Comparison of ENCODE assay signal across 9 mouse cellular contexts in genomic region chr13:49021693-49022092, GRCm38 (mm10). TPM values are rescaled to one million over a fixed set of nuclear protein-coding genes. Genes with fewer than 3 reads are reported as not detected.
DNase-seq lines count a peak whose midpoint lies in the region; ATAC-seq lines count a peak whose summit lies in the region.
"Had no signal": no experiment of that assay in that cellular context is flagged by ENCODE, and none has a peak within 500 bp of the region (broad histone marks: within the 10 kb centered on the region; RNA-seq: fewer than 3 reads in every experiment).

No protein-coding gene starts in this region.

- no peak overlapping the region for H3K9ac ChIP-seq in embryonic facial prominence, embryonic 11.5 days (replicated peaks; ENCODE audit: low read length)
- H3K9ac ChIP-seq: limb, embryonic 12.5 days had no signal

- ATAC-seq in embryonic facial prominence, embryonic 11.5 days (replicated peaks; ENCODE audit: insufficient number of reproducible peaks, low FRiP score, low TSS enrichment, low read depth) = no peak

- no peaks in the 10 kb centered on the region for H3K36me3 ChIP-seq in embryonic facial prominence, embryonic 11.5 days (replicated peaks; ENCODE audit: control insufficient read depth, insufficient read depth, low read depth, low read length)
- H3K36me3 ChIP-seq: limb, embryonic 12.5 days had no signal

- H3K9me3 ChIP-seq in embryonic facial prominence, embryonic 11.5 days (replicated peaks; ENCODE audit: control insufficient read depth, low read length) = 0 out of 2 replicates have a peak, but pooled peaks cover 4% of the 10 kb centered on the region

- H3K27ac ChIP-seq in embryonic facial prominence, embryonic 11.5 days (replicated peaks; ENCODE audit: low read depth, low read length) = no peak overlapping the region
- H3K27ac ChIP-seq: limb, embryonic 12.5 days had no signal

- H3K4me1 ChIP-seq in embryonic facial prominence, embryonic 11.5 days (ENCODE audit: control insufficient read depth, insufficient read depth, low read length) = no peaks in the 10 kb centered on the region

- no peaks in the 10 kb centered on the region for H3K27me3 ChIP-seq in embryonic facial prominence, embryonic 11.5 days (ENCODE audit: control insufficient read depth, insufficient read depth, low read length)
- H3K27me3 ChIP-seq: limb, embryonic 12.5 days had no signal

- no peak overlapping the region for H3K4me3 ChIP-seq in embryonic facial prominence, embryonic 11.5 days (ENCODE audit: low read depth, low read length)
- H3K4me3 ChIP-seq: limb, embryonic 12.5 days had no signal

- 63% methylated on average over 3 of the region's 3 CpGs for WGBS in embryonic facial prominence, embryonic 11.5 days

- DNase-seq in gastrocnemius, adult 18-20 months (ENCODE audit: low spot score) = peak; percentile 15
- DNase-seq in gastrocnemius, postnatal 25 days = no peak
- peak; percentile 15 for DNase-seq in urinary bladder, postnatal 25 days (ENCODE audit: low spot score)
- no peak for DNase-seq in urinary bladder, adult 2 months (ENCODE audit: low spot score)
- peak; percentile 46 for DNase-seq in embryonic facial prominence, embryonic 11.5 days (ENCODE audit: low spot score)
- DNase-seq in naive thymus-derived CD4-positive, alpha-beta T cell, adult 2 months (ENCODE audit: low read depth) = peak; percentile 79
- DNase-seq in frontal cortex, postnatal 14 days (ENCODE audit: low spot score in 2 of 2) = no peak
- no peak for DNase-seq in left cerebral cortex, adult 8-10 months (ENCODE audit: low spot score in 2 of 2)

- no peak overlapping the region for H3K4me2 ChIP-seq in embryonic facial prominence, embryonic 11.5 days (ENCODE audit: low read depth, low read length)
- H3K4me2 ChIP-seq: limb, embryonic 12.5 days had no signal

RNA-seq across cellular contexts. Expression of gene Fam120a, which starts 53.9 kb away (rescaled TPM):
- total RNA-seq in gastrocnemius, adult 18-20 months (2021) = 100 to 1,000 TPM; 109 to 116 TPM
- total RNA-seq in gastrocnemius, postnatal 25 days (2021) = 100 to 1,000 TPM in 1 of 2 experiments, 10 to 100 TPM in 1; 99.0 to 102 TPM
- 80.1 and 101 TPM in 2 replicates for polyA plus RNA-seq in urinary bladder, adult 2 months (2012; rRNA removed)
- 22.1 and 24.3 TPM in 2 replicates for polyA plus RNA-seq in embryonic facial prominence, embryonic 11.5 days (2014; fragmentation: Nextera tagmentation; extraction: Ambion mirVana)
- total RNA-seq in left cerebral cortex, adult 8-10 months (2022) = 100 to 1,000 TPM; 101 to 104 (median 102) TPM

Comparison
In these comparisons a context has a peak if more than half of its experiments do, and no peak if none do; other contexts are left out.
1. DNase-seq: peak in gastrocnemius, adult 18-20 months (single experiment), urinary bladder, postnatal 25 days (single experiment), embryonic facial prominence, embryonic 11.5 days (single experiment) and naive thymus-derived CD4-positive, alpha-beta T cell, adult 2 months (single experiment); none in gastrocnemius, postnatal 25 days (single experiment), urinary bladder, adult 2 months (single experiment), frontal cortex, postnatal 14 days (0 of 2) and left cerebral cortex, adult 8-10 months (0 of 2).